Mouse (Mus musculus): ENCODE data around the gene Actl11.

GRCm38 (mm10) chr9:107899855-107900254 lies 28.4 kb upstream of the Actl11 start:
- no peak for TF ChIP-seq CTCF (conservative IDR thresholded peaks at IDR 0.05; ENCODE audit: low read length)
- no peak for TF ChIP-seq NANOG (IDR thresholded peaks at IDR 0.05; ENCODE audit: borderline replicate concordance, low read length)

Data from E14TG2a.4 (cell line).